Mouse (Mus musculus) layer of hippocampus, adult 9-10 months (tissue): ENCODE data around the gene Kcnk16.
A peak's percentile ranks its signal among the peaks of the same experiment; 100 is the strongest.
"Not testable (repeated sequence)": the region's sequence is repeated elsewhere in the genome, so short reads cannot be mapped to it uniquely, and the experiment has no call there.

ENCODE experiments used
- DNase-seq: peaks from one replicate; pipeline ENCODE4 v3.0.0; 2022; ENCODE audit warnings: low spot score

Gene Kcnk16

DNA sequence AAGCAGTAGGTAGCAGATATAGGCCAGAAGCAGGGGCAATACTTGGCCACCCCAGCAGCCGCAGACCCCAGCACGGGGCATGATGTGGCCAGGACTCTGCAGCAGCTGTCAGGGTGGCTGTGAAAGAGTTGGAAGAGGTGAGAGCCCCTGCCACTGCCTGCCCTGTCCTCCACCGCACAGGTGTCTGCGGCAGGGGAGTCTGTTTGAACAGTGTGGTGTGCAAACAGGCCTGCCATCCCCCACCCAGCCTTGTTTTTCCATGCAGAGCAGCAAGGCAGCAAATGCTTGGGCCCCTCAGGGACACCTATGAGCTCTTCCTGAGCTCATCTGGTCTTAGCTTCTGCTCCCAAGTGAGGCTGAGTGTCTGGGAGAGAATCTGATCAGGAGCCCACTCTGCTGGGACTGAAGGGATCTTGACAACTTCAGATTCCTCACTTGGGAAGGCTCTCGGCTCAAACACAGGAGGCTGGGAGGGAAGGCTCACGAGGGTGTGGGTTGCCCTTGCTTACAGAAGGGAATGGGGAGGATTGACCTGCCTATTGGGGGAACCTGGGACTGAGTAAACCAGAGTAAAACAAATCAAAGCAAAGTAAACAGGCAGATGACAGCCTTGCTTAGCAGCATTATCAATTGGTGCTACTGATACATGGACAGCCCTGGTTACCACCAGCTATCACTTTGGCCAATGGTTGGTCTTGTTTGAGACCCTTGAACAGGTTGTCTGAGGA is at the start of gene Kcnk16:
Kcnk16 (minus strand) TSS at position 118 of the 728 bp plus-strand sequence.
- DNase-seq = no peak

DNA sequence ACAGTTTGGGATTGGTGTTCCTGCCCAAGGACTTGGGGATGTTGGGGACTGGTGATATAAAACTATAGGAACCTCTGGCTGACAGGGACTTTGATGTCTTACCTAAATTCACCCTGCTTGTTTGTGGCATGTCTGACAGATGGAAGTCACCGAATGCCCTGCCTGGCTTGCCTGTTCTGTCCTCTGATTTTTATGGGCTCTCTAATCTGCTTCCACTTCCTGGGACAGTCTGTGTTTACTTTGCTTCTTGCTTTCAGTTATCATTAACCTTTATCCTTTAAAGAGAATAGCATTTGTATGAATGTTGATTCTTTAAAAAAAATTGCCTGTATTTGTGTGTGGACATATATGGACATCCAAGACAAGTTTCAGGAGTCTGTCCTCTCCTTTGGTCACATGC is 46.1 kb upstream of the Kcnk16 start:
- no peak for DNase-seq

DNA sequence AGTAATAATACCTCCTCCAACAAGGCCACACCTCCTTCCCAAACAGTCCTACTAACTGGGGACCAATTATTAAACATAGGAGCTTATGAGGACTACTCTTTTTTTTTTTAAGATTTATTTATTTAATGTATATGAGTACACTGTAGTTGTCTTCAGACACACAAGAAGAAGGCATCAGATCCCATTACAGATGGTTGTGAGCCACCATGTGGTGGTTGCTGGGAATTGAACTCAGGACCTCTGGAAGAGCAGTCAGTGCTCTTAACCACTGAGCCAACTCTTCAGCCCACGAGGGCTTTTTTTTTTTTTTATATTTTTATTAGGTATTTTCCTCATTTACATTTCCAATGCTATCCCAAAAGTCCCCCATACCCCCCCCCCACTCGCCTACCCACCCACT is 36.1 kb upstream of the Kcnk16 start:
- not testable (repeated sequence) for DNase-seq

DNA sequence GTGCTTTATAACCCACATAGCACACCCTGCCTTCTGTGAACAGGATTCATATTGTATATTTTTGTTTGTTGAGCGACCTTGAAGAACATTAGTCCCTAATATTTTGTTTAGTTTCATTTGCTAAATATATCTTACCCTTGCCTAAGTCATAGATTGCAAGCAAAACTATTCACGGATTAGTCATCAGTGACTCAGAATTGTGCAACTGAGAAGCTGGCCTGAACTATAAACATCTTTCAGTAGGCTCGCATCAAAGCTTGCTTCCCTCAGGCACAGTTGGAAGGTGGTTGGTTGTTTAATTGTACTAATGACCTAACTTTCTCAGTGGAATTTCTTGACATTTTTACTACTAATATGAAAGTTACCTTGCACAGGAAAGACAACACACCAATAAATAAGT is 29.1 kb upstream of the Kcnk16 start:
- DNase-seq = no peak

DNA sequence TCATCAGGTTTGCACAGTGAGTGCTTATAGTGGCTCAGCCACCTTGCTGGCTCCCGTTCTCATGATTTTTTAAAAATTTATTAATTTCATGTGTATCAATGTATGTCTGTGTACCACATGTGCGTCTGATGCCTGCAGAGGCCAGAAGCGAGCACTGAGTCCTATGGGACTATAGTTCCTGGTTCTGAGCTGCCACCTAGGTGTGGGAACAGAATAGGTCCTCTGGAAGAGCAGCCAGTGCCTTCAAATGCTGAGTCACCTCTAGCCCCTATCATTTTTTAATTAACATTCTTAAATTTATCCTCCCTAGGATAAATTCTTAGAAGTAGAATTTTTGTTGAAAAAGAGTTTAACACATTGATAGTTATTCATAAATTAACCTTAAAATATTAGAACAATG is 28.6 kb upstream of the Kcnk16 start:
- no peak for DNase-seq

DNA sequence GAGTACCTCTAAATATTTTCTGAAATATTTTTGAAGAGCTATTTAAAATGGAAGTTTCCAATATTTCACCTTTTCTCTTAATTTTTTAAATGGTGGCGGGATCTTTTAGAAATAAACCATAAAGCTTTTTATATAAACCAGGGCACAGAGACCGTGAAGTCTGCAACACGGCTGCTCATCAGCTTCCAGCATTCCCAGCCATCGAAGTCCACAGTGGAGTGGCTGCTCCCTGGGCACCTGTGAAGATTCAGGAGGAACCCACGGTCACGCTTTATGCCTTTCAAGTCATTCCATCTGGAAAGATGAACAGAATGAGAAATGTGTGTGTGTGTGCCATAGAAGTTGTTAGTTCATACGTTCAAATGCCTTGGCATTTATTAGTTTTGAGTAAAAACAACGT is 25.9 kb upstream of the Kcnk16 start:
- DNase-seq = no peak

DNA sequence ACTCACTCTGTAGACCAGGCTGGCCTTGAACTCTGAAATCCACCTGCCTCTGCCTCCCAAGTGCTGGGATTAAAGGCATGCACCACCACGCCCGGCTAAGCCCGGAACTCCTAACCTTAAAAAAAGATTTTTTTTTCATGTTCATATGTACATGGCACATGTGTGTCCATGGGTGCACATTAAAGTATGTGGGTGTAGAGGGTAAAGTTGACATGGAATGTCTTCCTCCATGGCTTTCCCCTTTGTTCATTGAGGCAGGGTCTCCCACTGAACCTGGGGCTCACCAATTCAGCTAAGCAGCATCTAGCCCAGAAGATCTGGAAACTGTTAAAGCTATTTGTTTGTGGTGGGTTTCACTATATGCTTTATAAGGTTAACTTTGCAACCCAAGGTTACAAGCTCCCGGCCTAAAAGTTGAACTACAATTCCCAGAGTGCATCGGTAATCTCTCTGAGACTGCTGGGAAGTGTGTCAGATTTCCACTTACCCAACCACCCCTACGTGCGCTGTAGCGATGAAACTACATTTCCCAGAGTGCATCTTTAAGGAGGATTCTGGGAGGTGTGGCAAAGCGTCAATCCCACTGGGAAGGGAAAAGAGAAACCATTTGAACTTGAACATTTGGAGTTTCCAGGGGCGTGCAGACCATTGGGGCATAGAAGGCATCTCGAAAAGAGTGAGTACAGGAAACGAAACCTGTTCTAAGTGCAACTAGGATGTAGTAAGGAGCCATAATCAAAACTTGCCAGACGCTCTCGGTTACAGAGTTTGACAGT is 25.3 kb upstream of the Kcnk16 start, which contains the start of gene Nudt13:
Nudt13 (plus strand) TSS at position 581 of the 776 bp plus-strand sequence.
- peak; percentile 90 for DNase-seq

DNA sequence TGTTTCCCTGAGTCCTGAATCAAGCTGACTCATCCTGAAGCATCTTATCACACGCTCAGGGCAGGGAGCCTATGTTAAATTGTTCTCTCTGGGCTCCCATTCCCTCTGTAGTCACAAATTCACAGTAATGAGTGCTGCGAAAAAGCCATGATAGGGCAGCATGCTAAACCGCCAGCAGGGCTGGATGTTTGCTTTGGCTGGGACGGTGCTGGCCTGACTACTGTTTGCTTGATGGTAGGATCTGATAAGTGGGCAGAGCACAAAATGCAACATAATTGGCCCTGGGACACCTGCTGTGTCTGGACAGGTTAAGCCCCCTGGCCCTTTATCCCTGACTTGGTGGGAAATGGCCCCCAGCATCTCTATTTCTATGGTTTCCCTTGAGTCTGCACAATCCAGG is 22.4 kb upstream of the Kcnk16 start:
- no peak for DNase-seq

DNA sequence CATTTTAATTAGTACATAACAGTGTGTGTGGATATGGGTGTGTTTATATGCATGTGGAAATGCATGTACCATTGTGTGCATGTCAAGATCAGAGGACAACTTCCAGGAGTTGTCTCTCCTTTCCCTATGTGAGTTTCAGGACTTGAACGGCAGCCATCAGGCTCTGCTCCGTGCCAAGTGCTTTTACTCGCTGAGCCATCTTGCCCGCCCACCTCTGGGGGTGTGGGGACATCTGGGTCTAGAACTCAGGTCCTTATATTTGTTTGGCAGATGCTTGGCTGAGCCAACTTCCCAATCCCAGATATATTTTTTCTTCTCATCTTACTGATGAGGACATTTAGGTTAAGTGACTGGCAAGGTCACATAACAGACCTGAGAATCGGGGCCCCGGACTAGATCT is 578 bp downstream of the Kcnk16 start:
- DNase-seq = no peak

DNA sequence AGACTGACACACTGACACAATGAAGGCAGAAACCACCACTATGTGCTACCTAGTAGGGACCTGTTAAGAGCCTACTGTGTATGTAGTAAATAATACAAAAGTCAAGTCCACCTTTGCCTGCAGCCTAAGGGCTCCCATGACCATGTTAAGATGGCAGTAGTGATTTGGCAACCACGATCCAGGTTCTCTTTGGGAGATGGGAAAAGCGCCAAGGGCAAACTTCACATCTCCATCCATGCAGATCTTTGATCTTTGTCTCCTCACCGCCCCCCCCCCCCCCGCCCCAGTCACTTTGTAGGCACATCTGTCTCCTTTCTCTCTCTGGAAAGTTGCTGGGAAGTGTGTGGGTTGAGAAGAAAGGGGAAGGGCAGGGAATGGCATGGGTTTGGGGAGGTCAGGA is 6.7 kb downstream of the Kcnk16 start:
- DNase-seq = no peak

DNA sequence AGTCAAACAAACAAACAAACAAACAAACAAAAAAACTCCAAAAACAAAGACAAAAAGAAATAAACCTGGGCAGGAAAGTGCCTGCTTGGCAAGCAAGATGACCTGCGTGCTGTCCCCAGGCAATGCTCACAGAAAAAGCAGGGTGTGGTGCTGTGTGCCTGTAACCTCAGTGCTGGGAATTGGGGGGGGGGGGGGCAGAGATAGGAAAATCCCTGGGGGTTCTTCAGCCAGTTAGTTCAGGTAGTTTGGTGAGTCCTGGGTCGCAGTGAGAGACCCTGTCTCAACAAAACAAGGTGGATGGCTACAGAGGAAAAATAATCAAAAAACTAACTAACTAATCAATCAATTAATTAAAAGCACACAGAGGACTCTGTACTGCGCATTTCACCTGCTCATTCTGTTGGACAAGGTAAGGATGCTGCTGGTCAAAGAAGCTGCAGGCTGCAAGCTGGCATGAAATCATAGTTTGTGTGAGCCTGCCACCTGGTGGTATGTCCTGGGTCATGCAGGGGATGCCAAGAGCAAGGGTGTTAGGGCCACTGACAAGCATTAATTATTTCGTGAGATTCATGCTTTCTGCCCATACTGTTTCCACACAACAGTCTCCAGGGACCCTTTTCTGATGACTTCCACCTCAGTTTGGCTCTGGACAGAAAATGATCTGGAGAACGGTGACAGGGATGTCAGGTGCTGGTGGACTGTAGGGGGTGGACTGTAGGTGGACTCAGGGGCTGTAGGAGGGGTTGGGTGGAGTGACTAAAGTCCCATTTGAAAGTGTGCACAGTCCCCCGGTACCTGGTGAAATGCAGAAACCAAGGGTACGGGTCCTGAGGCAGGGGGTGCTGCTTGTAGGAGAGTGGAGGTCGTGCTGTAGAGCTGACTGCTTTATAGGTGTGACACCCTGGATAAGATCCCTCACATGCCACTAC is 10.6 kb downstream of the Kcnk16 start:
- peak; percentile 59 for DNase-seq

DNA sequence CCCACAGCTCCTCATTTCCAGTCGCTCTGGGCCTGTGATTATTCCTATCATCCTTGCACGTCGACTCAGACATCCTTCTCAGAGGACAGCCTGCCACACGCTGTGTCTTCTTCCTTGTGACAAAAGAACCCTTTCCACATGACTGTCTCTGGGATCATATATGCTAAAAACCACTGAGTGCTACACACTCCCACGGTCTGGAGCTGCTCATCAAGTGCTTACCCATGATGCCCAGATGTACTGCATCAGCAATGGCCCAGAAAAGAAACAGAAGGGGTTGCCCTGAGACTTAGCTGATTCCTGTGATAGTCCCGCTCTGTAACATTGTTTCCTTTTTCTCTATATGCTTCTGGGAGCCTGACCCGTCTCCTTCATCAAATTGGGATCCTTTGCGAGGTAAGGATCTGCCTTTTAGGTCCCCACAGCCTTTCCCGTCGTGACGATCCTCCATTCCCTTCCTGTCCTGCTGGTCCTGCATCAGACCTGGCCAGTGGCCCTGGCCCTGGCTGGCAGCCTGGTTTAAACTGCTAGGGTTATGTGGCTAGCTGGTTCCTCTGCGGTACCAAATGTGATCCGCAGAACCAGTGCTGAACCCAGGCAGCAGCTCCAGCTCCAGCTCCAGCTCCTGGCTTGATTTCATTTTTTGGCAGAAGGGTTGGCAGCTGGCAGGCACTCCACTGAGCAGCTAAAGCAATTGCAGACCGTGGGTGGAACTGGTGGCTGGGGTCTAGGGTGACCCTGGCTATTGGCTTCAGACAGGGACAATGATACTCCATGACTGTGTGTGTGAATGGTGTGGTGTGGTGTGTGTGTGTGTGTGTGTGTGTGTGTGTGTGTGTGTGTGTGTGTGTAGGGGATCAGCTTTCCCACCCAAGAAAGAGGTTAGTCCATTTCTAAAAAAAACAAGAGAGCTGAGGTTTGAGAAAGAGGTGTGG is 18.5 kb downstream of the Kcnk16 start:
- peak; percentile 24 for DNase-seq

DNA sequence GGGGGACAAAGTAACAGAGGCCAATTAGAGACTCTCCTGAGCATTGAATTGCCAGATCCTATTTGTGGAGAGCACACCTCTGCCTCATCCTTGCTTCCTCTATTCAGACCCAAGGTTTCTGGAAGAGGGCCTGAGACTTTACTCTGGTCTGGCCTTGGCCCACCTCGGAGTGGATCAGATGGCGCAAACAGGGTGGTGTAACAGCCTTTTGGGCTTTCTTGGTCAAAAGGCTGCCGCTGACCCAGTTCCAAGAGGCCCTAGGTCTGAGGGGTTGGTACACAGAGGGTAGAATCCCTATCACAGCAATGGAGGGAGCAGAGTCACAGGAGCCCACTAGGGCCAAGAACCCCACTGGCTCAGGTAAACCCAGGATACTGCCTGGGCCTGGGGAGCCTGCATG is 21.0 kb downstream of the Kcnk16 start:
- no peak for DNase-seq

DNA sequence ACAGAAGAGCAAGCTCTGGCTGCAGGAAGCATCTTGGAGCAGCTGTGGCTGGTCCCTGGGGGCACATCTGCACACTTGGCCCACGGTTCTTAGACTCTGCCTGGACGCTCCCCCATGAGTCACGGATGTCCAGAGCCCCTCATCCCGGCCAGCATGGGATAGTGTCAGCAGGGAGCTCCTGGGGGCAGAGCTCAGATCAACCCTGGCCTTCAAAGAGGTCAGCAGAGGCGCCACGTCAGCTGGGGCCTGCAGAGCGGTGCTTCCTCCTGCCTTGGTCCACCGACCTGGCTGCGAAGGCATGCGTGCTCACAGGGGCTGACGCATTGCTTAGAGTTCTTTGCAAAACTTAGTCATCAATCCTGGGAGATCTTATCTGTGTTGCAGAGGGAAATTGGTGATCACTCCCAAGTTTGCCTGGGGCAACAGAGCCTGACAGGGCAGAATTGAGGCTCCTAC is 22.2 kb downstream of the Kcnk16 start:
- DNase-seq = no peak

DNA sequence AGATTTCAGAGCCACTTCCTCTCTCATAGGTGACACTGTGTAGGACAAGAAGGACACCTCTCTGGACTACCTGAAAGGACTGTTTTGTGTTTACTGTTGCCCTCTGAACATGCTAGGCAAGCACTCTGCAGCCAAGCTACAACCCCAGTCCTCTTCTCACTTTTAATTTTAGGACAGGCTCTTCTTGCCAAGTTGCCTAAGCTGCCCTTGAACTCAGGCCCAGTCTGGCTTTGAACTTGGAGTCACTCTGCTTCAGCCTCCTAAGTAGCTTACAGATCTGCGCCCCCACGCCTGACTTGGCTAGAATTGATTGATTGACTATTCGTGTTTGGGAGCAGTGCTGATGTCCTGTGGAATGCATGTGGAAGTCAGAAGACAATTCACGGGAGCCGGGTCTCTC is 23.1 kb downstream of the Kcnk16 start:
- no peak for DNase-seq

DNA sequence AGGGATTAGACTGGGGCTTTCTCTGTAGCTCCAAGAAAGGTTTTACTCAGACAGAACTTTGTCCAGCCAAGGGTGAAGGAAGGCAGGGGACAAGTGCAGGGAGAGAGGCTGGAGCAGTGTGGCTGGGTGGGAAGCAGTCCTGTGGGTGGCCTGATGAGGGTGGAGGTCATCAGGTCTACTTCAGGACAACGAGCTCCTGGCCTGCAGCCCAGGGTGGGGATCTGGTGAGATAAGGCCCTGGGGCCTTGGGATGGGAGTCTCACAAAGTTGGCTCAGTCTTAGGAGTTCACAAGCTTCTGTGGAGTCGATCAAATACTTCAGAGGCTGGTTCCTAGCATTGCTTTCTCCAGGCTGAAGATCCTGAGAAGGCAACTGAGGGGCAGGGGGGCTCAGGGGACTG is 23.7 kb downstream of the Kcnk16 start:
- no peak for DNase-seq

DNA sequence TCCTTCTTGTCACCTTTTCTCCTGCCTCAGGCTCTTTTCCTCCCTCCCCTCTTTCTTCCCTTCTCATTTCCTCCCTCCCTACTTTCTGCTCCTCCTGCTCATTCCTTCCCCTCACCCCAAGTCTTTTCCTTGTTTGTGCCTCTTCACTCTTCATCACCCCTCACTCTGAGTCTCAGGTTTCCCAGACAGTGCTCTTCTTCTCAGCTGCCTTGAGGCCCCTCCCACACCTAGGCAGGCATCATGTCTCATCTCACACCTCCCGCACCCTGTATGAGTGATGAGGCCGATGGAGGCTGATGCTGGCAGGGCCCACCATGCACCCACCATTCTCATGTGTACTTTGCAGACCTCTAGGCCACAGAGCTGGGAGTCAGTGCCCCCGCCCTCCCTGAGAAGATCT is 25.8 kb downstream of the Kcnk16 start:
- DNase-seq = no peak

DNA sequence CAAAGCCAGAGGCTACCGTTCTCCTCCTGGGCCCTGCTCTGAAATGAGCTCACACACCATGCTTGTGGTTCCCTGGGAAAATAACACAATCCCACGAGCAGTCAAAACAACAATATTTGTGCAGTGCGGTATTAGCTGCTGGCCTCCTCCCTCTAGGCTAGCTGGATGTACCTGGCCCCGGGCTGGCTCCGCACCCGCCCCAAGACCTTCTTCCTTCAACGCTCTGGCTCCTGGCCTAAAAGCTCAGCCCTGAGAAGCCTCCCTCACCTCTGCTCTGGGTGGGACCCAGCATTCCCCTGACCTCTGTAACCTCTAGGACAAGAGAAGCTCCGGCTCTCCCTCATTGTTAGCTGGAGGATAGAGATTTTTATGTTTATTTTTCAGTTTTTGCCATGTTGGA is 26.5 kb downstream of the Kcnk16 start:
- DNase-seq = no peak

DNA sequence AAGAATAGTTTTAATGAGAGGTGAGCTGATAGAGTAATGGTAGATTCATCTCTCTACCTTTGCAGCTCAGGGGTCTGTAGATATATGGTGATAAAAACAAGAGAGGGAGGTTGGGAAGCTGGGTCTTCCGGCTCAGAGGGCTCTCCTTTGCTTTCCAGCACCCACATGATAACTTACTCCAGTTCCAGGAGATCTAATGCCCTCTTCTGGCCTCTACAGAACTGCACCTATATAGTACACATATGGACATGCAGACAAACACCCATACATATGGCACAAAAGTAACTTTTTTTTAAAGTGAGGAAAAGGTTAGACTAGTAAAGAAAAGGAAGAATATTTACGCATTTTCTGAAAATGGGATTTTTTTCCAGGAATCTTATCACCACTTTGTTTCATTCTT is 34.6 kb downstream of the Kcnk16 start:
- no peak for DNase-seq

DNA sequence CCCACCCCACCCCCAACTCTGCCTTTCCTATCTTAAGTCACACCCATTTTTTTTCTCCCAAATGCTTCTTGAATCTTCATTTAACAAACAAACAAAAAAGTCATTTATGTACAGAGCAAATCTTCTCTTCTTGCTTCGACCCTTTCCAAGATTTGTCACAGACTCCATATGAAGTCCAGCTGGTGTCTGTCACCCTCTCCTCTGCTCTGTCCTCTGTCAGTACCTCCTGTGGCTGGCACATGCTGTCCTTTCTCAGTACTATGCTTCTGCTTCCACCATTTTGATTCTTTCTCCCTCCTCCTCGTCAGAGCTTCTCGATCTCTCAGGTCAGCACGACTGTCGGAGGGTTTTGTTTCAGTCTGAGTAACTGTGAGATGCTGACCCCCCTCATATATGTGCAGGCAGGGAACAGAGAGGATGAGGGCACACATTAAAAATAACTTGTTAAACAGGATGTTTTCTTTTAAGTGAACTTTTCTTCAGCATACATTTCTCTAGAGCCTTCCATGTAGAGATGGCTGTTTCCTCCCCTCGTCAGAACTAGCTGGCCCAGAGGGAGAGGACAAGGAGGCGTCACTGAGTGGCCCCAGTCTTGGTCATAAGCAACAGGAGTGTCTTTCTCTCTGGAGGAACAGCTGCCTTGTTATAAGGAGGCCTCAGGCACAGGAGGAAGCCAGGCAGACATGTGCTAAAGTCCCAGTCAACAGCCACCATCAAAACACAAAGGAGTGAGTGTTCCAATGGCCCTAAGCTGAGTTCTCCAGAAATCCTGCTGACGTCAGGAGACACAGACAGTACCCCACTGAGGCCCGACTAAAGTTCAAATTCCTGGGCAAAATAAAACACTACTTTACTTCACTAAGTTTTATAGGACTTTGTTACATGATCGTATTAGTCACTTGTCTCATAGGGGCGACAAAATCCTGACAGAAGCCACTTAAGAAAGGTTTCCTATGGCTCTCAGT is 35.7 kb downstream of the Kcnk16 start:
- DNase-seq = no peak
